Mouse (Mus musculus): ENCODE measurements around the gene Ppm1g. TPM values are rescaled to one million over a fixed set of nuclear protein-coding genes. Genes with fewer than 3 reads are reported as not detected.

Gene Ppm1g
- polyA plus RNA-seq, 1 experiment: 89.3 TPM

DNA sequence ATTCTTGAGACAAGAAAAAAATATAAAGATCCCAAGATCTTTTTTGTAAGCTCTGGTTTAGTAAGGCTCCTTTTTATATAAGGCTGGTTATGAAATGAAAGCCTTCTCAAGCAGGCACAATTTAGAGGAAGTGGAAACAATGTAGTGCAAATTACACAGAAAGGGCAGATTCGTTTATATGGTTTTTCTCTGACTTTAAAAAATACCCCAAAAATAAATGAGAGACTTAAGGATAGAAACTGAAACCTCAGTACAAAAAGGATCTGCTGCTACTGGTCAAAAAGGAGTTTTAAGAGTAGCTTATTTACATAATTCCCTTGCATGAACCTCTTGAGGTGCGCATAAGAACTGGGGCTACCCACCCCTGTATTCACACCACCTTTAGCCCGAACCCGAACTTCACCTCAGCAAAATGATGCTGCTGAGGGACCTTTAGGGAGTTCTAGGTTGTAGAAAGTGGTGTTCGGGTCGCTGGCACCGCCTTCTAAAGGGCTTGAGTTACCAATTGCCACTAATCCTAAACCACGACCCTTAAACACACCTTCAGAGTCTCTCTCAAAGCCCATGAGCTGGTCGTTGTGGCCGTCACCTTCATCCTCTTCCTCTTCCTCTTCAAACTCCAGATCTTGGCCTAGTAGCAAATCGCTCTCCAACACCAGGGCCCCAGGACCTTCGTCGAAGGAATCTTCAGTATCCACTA, 19.3 kb downstream of the Ppm1g start:
- Histone ChIP-seq H3K4me3 (peak overlapping the region; percentile 90), H3K36me3 (ENCODE audit: control insufficient read depth, insufficient read depth) (peaks cover 47% of the 10 kb centered on the region), H3K27me3 (ENCODE audit: control insufficient read depth, insufficient read depth, insufficient read length) (no peaks in the 10 kb centered on the region), H3K79me2 (ENCODE audit: control insufficient read depth, insufficient read depth) (peaks cover 12% of the 10 kb centered on the region), H3ac (ENCODE audit: control insufficient read depth, insufficient read length) (peak overlapping the region; percentile 34), H3K4me2 (ENCODE audit: low read depth) (peak overlapping the region; percentile 81)
- TF ChIP-seq POLR2AphosphoS2 (IDR thresholded peaks at IDR 0.05; ENCODE audit: insufficient read length, low read depth) (peak; percentile 54), MYOG (IDR thresholded peaks at IDR 0.05; ENCODE audit: control insufficient read depth in 1 of 3, insufficient read depth in 1 of 3, insufficient read length in 2 of 3, low read depth in 2 of 3) (no peak), POLR2A (IDR thresholded peaks at IDR 0.05; ENCODE audit: insufficient read length, low read depth) (no peak)

DNA sequence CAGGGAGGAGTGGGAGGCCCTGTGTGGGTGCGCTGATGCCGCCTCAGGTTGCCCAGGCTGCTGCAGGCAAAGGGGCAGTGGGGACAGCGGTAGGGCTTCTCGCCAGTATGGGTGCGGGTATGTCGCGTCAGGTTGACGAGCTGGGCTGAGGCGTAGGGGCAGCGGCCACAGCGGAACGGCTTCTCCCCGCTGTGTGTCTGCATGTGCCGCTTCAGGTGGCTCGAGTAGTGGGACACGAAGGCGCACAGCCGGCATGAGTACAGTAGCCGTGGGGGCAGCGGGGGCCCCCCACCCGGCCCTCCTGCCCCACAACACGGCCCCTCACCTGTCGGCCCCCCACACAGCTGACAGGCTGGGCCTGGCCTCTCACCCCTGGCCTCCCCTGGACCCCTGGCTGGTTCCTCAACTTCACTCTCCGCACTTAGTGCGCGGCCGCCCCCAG, 20.1 kb downstream of the Ppm1g start:
- TF ChIP-seq POLR2AphosphoS2 (IDR thresholded peaks at IDR 0.05; ENCODE audit: insufficient read length, low read depth) (peak; percentile 99), POLR2A (IDR thresholded peaks at IDR 0.05; ENCODE audit: insufficient read length, low read depth) (peak; percentile 50), SRF (IDR thresholded peaks at IDR 0.05; ENCODE audit: control insufficient read depth, insufficient read length, low read depth) (no peak)
- peaks cover 50% of the 10 kb centered on the region for H3K36me3 ChIP-seq (ENCODE audit: control insufficient read depth, insufficient read depth)
- H3K27me3 ChIP-seq (ENCODE audit: control insufficient read depth, insufficient read depth, insufficient read length): no peaks in the 10 kb centered on the region
- peak overlapping the region; percentile 81 for H3K4me2 ChIP-seq (ENCODE audit: low read depth)
- peaks cover 12% of the 10 kb centered on the region for H3K79me2 ChIP-seq (ENCODE audit: control insufficient read depth, insufficient read depth)
- H3K4me3 ChIP-seq: peak overlapping the region; percentile 90
- H3ac ChIP-seq (ENCODE audit: control insufficient read depth, insufficient read length): no peak overlapping the region

DNA sequence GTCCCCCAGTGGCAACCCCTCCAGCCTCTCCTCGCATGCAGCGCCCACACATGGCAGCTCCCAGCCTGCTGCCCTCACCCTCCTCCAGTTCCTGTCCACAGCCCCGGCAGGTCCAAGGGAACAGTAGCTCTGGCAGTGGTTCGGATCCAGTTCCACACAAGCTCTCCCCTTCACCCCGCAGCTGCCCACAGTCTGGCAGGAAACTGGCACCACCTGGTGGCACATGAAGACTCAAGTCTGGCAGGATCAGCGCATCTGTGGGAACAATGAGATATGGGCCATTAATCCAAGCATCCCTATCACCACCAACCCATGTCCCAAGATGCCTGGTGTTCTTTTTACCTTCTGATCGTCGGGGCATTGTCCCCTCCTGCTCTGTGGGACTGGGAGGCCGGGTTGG, 20.6 kb downstream of the Ppm1g start:
- Histone ChIP-seq H3ac (ENCODE audit: control insufficient read depth, insufficient read length) (no peak overlapping the region), H3K36me3 (ENCODE audit: control insufficient read depth, insufficient read depth) (peaks cover 50% of the 10 kb centered on the region), H3K79me2 (ENCODE audit: control insufficient read depth, insufficient read depth) (peaks cover 12% of the 10 kb centered on the region), H3K27me3 (ENCODE audit: control insufficient read depth, insufficient read depth, insufficient read length) (no peaks in the 10 kb centered on the region), H3K4me2 (ENCODE audit: low read depth) (no peak overlapping the region), H3K4me3 (no peak overlapping the region)
- no peak for TF ChIP-seq CEBPB (IDR thresholded peaks at IDR 0.05; ENCODE audit: insufficient read depth, poor library complexity, severe bottlenecking)
- peak in 1 of 3 experiments; percentile 17 for TF ChIP-seq MYOG (IDR thresholded peaks at IDR 0.05; ENCODE audit: control insufficient read depth in 1 of 3, insufficient read depth in 1 of 3, insufficient read length in 2 of 3, low read depth in 2 of 3)
- TF ChIP-seq POLR2AphosphoS2 (IDR thresholded peaks at IDR 0.05; ENCODE audit: insufficient read length, low read depth): peak; percentile 4
- TF ChIP-seq MYOD1 (IDR thresholded peaks at IDR 0.05; ENCODE audit: control insufficient read depth in 1 of 3, insufficient read length in 2 of 3, low read depth in 2 of 3): peak in 1 of 3 experiments; percentile 15

DNA sequence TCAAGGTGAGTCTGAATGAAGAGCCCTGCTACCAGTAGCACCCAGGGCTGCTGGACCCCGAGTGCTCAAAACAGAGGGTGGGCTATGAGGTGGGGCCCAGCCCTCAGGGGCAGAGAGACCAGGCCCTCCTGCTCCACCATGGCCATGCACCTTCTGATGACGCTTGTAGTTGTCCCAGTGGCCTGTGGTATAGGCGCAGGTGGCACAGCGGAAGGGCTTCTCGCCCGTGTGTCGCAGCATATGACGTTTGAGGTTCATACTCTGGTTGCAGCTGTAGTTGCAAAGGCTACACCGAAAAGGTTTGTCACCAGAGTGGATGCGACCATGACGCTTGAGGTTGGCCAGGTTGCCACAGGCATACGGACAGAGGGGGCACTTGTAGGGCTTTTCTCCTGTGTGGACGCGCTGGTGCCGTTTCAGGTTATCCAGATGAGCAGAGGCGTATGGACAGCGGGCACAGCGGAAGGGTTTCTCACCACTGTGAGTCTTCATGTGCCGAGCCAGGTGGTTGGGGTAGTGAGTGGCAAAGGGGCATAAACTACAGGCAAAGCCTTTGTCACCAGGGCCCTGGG, 21.1 kb downstream of the Ppm1g start:
- TF ChIP-seq POLR2A (IDR thresholded peaks at IDR 0.05; ENCODE audit: insufficient read length, low read depth) (peak; percentile 49), POLR2AphosphoS2 (IDR thresholded peaks at IDR 0.05; ENCODE audit: insufficient read length, low read depth) (peak; percentile 81), TCF12 (IDR thresholded peaks at IDR 0.05; ENCODE audit: insufficient read depth, poor library complexity, severe bottlenecking) (no peak), TCF3 (IDR thresholded peaks at IDR 0.05; ENCODE audit: insufficient read length, low read depth) (no peak), MYOG (IDR thresholded peaks at IDR 0.05; ENCODE audit: control insufficient read depth in 1 of 3, insufficient read depth in 1 of 3, insufficient read length in 2 of 3, low read depth in 2 of 3) (no peak), MAX (IDR thresholded peaks at IDR 0.05; ENCODE audit: low read depth) (no peak), E2F4 (IDR thresholded peaks at IDR 0.05; ENCODE audit: insufficient read depth) (no peak)
- Histone ChIP-seq H3K36me3 (ENCODE audit: control insufficient read depth, insufficient read depth) (peaks cover 50% of the 10 kb centered on the region), H3K79me2 (ENCODE audit: control insufficient read depth, insufficient read depth) (peaks cover 16% of the 10 kb centered on the region)

DNA sequence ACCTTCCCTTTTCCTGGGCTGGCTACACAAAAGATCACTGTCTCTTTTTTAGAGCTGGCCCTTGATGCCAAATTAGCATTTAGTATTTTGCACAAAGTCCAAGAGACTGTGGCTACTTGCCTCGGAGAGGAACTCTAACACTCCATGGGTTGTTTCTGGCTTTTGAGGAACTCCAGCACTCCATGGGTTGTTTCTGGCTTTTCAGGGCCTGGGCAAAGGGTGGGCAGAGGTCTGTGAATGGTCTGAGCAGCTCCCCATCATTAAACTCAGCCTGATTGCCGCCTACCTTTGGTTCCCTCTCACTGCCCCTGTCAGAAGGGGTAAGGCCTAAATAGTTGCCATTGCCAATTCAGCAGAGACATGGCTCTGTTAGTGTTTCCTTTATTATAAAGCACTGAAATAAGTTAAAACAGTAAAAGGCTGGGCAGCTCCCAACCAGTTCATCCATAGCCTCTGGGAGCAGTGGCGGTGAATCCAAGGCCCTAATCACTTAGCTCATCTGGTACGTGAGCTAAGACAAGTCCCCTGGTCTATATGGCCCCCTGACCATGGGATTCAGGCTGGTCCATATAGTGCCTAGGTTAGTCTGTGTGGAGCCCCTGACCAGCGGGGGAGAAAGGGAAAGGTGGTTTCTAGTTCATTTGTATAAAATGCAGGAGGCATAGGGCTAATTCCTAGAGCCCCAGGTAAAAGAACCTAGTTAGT, 21.7 kb downstream of the Ppm1g start:
- no peaks in the 10 kb centered on the region for H3K27me3 ChIP-seq (ENCODE audit: control insufficient read depth, insufficient read depth, insufficient read length)
- H3K4me2 ChIP-seq (ENCODE audit: low read depth): no peak overlapping the region
- peaks cover 22% of the 10 kb centered on the region for H3K79me2 ChIP-seq (ENCODE audit: control insufficient read depth, insufficient read depth)
- no peak overlapping the region for H3ac ChIP-seq (ENCODE audit: control insufficient read depth, insufficient read length)
- TF ChIP-seq REST (IDR thresholded peaks at IDR 0.05; ENCODE audit: insufficient read depth, insufficient read length) (no peak), USF1 (IDR thresholded peaks at IDR 0.05; ENCODE audit: low read depth) (no peak), MYOD1 (IDR thresholded peaks at IDR 0.05; ENCODE audit: control insufficient read depth in 1 of 3, insufficient read length in 2 of 3, low read depth in 2 of 3) (no peak), TCF3 (IDR thresholded peaks at IDR 0.05; ENCODE audit: insufficient read length, low read depth) (no peak), CEBPB (IDR thresholded peaks at IDR 0.05; ENCODE audit: insufficient read depth, poor library complexity, severe bottlenecking) (no peak), SRF (IDR thresholded peaks at IDR 0.05; ENCODE audit: control insufficient read depth, insufficient read length, low read depth) (no peak), TCF12 (IDR thresholded peaks at IDR 0.05; ENCODE audit: insufficient read depth, poor library complexity, severe bottlenecking) (no peak), POLR2A (IDR thresholded peaks at IDR 0.05; ENCODE audit: insufficient read length, low read depth) (no peak), POLR2AphosphoS2 (IDR thresholded peaks at IDR 0.05; ENCODE audit: insufficient read length, low read depth) (no peak), MAX (IDR thresholded peaks at IDR 0.05; ENCODE audit: low read depth) (no peak)
- no peak overlapping the region for H3K4me3 ChIP-seq
- H3K36me3 ChIP-seq (ENCODE audit: control insufficient read depth, insufficient read depth): peaks cover 44% of the 10 kb centered on the region

More for the DNA sequence above, 21.1 kb downstream of the Ppm1g start:
- Histone ChIP-seq H3K4me2 (ENCODE audit: low read depth) (no peak overlapping the region), H3ac (ENCODE audit: control insufficient read depth, insufficient read length) (no peak overlapping the region), H3K27me3 (ENCODE audit: control insufficient read depth, insufficient read depth, insufficient read length) (no peaks in the 10 kb centered on the region), H3K4me3 (no peak overlapping the region)

Data from myocyte (in vitro differentiated cells).